Mouse (Mus musculus) stomach, postnatal 0 days (tissue): ENCODE results near the gene Oprd1. TPM values are rescaled to one million over a fixed set of nuclear protein-coding genes. Genes with fewer than 3 reads are reported as not detected.
A peak's percentile ranks its signal among the peaks of the same experiment; 100 is the strongest.

Experiments used
- ATAC-seq: fragments of 200-750 bp; cut with Nextera tagmentation; 2 replicates; pipeline ENCODE4 v1.8.0; 2017; ENCODE audit not compliant: low FRiP score, low TSS enrichment
- DNase-seq: peaks from one replicate; pipeline ENCODE4 v3.0.0-alpha.2; 2016; ENCODE audit warnings: low spot score
- H3K27ac ChIP-seq: fragments of 300-500 bp; sonication (generic); replicated peaks from 2 replicates; pipeline ENCODE4 v1.5.1; 2014; ENCODE audit warnings: mild to moderate bottlenecking, control low read depth
- H3K27me3 ChIP-seq: fragments of 300-500 bp; sonication (generic); 2 replicates; pipeline ENCODE4 v1.6.1; 2014; ENCODE audit warnings: low read length; ENCODE audit not compliant: control insufficient read depth, insufficient read depth
- H3K36me3 ChIP-seq: fragments of 300-500 bp; sonication (generic); 2 replicates; pipeline ENCODE4 v1.6.1; 2014; ENCODE audit warnings: low read length, mixed read lengths; ENCODE audit not compliant: control insufficient read depth, insufficient read depth
- H3K4me1 ChIP-seq: fragments of 300-500 bp; sonication (generic); replicated peaks from 2 replicates; pipeline ENCODE4 v1.6.1; 2014; ENCODE audit warnings: antibody characterized with exemption; ENCODE audit not compliant: control insufficient read depth, insufficient read depth
- H3K4me2 ChIP-seq: fragments of 300-500 bp; sonication (generic); replicated peaks from 2 replicates; pipeline ENCODE4 v1.6.1; 2014; ENCODE audit warnings: low read depth, mild to moderate bottlenecking, control low read depth, moderate library complexity
- H3K4me3 ChIP-seq: fragments of 300-500 bp; sonication (generic); 2 replicates; pipeline ENCODE4 v1.5.1; 2014; ENCODE audit warnings: low read depth, low read length, control low read depth
- H3K9ac ChIP-seq: fragments of 300-500 bp; sonication (generic); 2 replicates; pipeline ENCODE4 v1.6.1; 2014; ENCODE audit warnings: mild to moderate bottlenecking, low read length, control low read depth, mixed read lengths
- H3K9me3 ChIP-seq: fragments of 300-500 bp; sonication (generic); 2 replicates; pipeline ENCODE4 v1.6.1; 2016; ENCODE audit warnings: low read length; ENCODE audit not compliant: control insufficient read depth
- CTCF ChIP-seq: IDR thresholded peaks from 2 replicates; pipeline ENCODE4 v1.5.1; 2016; ENCODE audit warnings: antibody characterized with exemption, low read depth, mild to moderate bottlenecking, moderate library complexity
- EP300 ChIP-seq: optimal IDR thresholded peaks from 2 replicates; pipeline ENCODE3; 2016; ENCODE audit warnings: antibody characterized with exemption
- WGBS: fragments of 180-500 bp; shearing (Covaris S2); extraction: QIAGEN DNeasy Blood & Tissue Kit; methylation state at CpG from one replicate; pipeline ENCODE4 v1.1.7; 2014; 5-methylcytosine and 5-hydroxymethylcytosine counted together
- polyA plus RNA-seq: library from polyadenylated mRNA; unstranded; fragments of >200 nt; fragmentation: Nextera tagmentation; extraction: Ambion mirVana; gene quantifications from 2 replicates; pipeline ENCODE4 v1.2.1, GENCODE M21; 2015

The Oprd1 gene
- 0.04 and 0.11 TPM in 2 replicates for polyA plus RNA-seq

- TF ChIP-seq CTCF = no peak
- TF ChIP-seq EP300 = no peak
- H3K4me1 ChIP-seq = no peaks in the 10 kb centered on the region
- peak within 1 kb of the TSS; percentile 37 for H3K4me3 ChIP-seq
- H3K9ac ChIP-seq = no peak within 1 kb of the TSS
- no peaks in the 10 kb centered on the region for H3K27me3 ChIP-seq
- peak within 1 kb of the TSS; percentile 74 for H3K4me2 ChIP-seq
- ATAC-seq = 0 out of 2 replicates have a peak, but pooled peaks have one; percentile 43
- peak; percentile 27 for DNase-seq
- no peak within 1 kb of the TSS for H3K27ac ChIP-seq
- WGBS = under 1% methylated on average over 67 of the region's 89 CpGs
- H3K36me3 ChIP-seq = no peaks in the 10 kb centered on the region
- no peaks in the 10 kb centered on the region for H3K9me3 ChIP-seq
Measured at GRCm38 (mm10) chr4:132144080-132144841, at the start of gene Oprd1. Gene Oprd1 (minus strand): TSS chr4:132144486.

- Histone ChIP-seq H3K27me3 (no peaks in the 10 kb centered on the region), H3K9ac (no peak overlapping the region), H3K4me1 (no peaks in the 10 kb centered on the region), H3K4me2 (no peak overlapping the region), H3K4me3 (no peak overlapping the region), H3K9me3 (no peaks in the 10 kb centered on the region), H3K27ac (no peak overlapping the region), H3K36me3 (peaks cover 5% of the 10 kb centered on the region; the same call in 1 of the 2 replicates)
- ATAC-seq (no peak), DNase-seq (no peak)
- WGBS = 82% methylated on average over 2 of the region's 2 CpGs
- TF ChIP-seq EP300 (no peak), CTCF (no peak)
Measured at GRCm38 (mm10) chr4:132187826-132188401, 43.6 kb upstream of the Oprd1 start.

DNA sequence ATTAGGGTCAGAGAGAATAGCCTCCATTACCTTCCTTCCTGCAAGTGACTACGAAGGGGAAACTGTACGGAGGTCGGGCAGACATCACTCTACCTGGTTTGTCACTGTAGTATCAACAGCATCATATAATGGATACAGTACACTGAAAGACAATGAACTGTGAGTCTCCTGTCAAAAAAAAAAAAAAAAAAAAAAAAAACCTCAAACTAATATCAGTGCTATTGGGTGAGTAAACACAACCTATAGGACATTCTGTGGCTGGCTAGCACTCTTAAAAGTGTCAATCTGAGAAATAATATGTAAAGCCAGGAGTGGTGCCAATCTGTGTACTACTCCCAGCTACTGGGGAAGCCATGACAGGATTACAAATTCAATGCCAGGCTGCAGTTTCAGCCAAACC is 38.9 kb upstream of the Oprd1 start:
- TF ChIP-seq CTCF (no peak), EP300 (no peak)
- Histone ChIP-seq H3K4me1 (no peaks in the 10 kb centered on the region), H3K27ac (no peak overlapping the region), H3K4me3 (no peak overlapping the region), H3K27me3 (no peaks in the 10 kb centered on the region), H3K9ac (no peak overlapping the region), H3K4me2 (no peak overlapping the region), H3K9me3 (no peaks in the 10 kb centered on the region), H3K36me3 (peaks cover 5% of the 10 kb centered on the region; the same call in 1 of the 2 replicates)
- 83% methylated on average over 3 of the region's 3 CpGs for WGBS
- ATAC-seq (no peak), DNase-seq (no peak)

DNA sequence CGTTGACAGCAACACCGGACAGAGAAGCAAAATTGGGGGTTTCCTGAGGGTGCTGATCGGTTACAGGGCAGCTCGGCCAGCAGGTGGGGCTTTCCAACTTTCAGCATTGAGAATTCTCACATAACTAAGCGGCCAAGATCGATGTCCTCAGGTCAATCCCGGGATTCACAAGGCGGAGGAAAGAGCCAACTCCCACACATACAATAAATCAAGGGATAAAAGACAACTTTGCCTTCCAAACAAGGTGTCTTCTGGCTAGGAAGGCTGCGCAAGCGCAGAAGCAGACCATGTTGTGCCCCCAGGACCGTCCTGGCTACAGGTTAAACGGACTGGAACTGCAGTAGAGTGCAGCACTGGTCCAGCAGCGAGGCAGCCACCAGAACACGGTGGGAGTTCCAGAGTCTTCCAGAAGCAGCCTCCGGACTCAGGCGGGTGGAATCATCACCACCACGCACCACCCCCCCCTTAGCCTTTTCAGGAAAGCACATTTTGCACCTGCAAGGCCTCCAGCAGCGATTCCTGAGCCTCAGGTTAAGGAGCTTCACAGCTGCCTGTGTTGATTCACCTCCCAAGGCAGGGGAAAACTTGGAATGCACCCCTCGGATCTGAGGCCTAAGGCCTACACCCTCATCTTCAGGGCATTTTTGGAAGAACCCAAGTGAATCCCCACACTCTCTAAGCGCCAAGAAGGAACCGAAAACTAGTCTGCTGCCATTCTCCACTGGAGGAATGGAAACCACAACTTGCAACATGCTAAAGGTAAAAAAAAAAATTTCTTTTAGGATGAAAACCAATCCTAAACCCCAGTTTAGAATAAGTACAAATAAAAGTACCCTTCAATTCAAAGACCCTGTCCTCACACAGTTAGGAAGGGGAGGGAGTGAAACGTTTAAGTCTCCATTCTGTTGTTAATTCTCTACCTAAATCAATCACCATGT is 37.7 kb upstream of the Oprd1 start:
- H3K4me3 ChIP-seq = no peak overlapping the region
- no peak overlapping the region for H3K27ac ChIP-seq
- WGBS = 53% methylated on average over 22 of the region's 22 CpGs
- peaks cover 5% of the 10 kb centered on the region; the same call in 1 of the 2 replicates for H3K36me3 ChIP-seq
- no peaks in the 10 kb centered on the region for H3K9me3 ChIP-seq
- TF ChIP-seq CTCF (peak; percentile 51), EP300 (no peak)
- no peak overlapping the region for H3K4me2 ChIP-seq
- H3K4me1 ChIP-seq = no peaks in the 10 kb centered on the region
- H3K27me3 ChIP-seq = no peaks in the 10 kb centered on the region
- DNase-seq = peak; percentile 39
- ATAC-seq = no peak
- H3K9ac ChIP-seq = no peak overlapping the region

DNA sequence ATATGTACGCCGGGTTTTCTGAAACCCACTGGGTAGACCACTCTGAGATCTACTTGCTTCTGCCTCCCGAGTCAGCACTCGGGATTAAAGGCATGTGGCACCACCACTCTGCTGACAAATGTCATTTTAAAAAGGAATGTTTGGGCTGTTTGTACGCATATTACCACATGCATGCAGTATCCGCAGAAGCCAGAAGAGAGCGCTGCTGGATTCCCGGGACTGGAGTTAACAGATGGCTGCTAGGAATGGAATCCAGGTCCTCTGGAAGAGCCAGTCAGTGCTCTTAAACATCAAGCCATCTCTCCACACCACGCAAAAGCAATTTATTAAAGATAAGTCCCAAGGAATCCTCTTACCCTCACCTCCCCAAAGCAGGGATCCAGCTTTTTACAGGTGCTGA is 36.4 kb upstream of the Oprd1 start:
- peak; percentile 61 for TF ChIP-seq CTCF
- no peak for TF ChIP-seq EP300
- H3K4me1 ChIP-seq = no peaks in the 10 kb centered on the region
- peaks cover 3% of the 10 kb centered on the region; the same call in 1 of the 2 replicates for H3K36me3 ChIP-seq
- H3K27ac ChIP-seq = no peak overlapping the region
- no peaks in the 10 kb centered on the region for H3K27me3 ChIP-seq
- no peaks in the 10 kb centered on the region for H3K9me3 ChIP-seq
- no peak overlapping the region for H3K4me2 ChIP-seq
- H3K9ac ChIP-seq = no peak overlapping the region
- DNase-seq = peak; percentile 50
- 67% methylated on average over 9 of the region's 9 CpGs for WGBS
- no peak for ATAC-seq
- no peak overlapping the region for H3K4me3 ChIP-seq
